In the genomic region with DNA sequence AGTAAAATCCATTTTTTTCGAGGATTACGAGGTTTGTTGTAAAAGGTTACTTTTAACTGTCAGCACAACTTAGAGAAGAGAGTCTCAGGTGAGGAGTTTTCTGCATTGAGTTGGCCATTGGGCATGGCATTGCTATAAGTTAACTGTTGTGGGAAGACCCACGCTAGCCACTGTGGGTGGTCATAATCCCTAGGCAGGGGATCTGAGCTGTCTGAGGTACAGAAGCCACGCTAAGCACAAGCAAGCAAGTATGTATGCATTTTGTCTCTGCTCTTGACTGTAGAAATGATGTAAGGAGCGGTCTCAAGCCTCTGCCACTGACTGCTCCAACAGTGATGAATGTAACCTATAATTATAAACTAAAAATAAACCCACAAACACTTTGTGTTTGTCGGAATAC, we compare ENCODE assay signal across 30 mouse cellular contexts. TPM values are rescaled to one million over a fixed set of nuclear protein-coding genes. Genes with fewer than 3 reads are reported as not detected.
DNase-seq lines count a peak whose midpoint lies in the region; ATAC-seq and TF ChIP-seq lines count a peak whose summit lies in the region.
"Had no signal": no experiment of that assay in that cellular context is flagged by ENCODE, and none has a peak within 500 bp of the region (broad histone marks: within the 10 kb centered on the region; RNA-seq: fewer than 3 reads in every experiment).

No protein-coding gene starts in this region.

- H3K4me2 ChIP-seq in forebrain, embryonic 14.5 days (ENCODE audit: low read length), result no peak overlapping the region
- no peak overlapping the region for H3K4me2 ChIP-seq in forebrain, embryonic 11.5 days (ENCODE audit: low read depth, low read length, severe bottlenecking)
- no peak overlapping the region for H3K4me2 ChIP-seq in hindbrain, embryonic 13.5 days
- H3K4me2 ChIP-seq in hindbrain, embryonic 16.5 days (ENCODE audit: low read length), result no peak overlapping the region
- H3K4me2 ChIP-seq in midbrain, embryonic 11.5 days, result no peak overlapping the region
- H3K4me2 ChIP-seq in midbrain, embryonic 14.5 days (ENCODE audit: low read length), result no peak overlapping the region
- peak overlapping the region; percentile 56 for H3K4me2 ChIP-seq in myocyte (ENCODE audit: low read depth)
- H3K4me2 ChIP-seq: embryonic facial prominence, embryonic 15.5 days; heart, embryonic 13.5 days; limb, embryonic 12.5 days; liver, embryonic 15.5 days; lung, embryonic 15.5 days; midbrain, embryonic 12.5 days; neural tube, embryonic 15.5 days had no signal

- no peak overlapping the region for H3ac ChIP-seq in myocyte (ENCODE audit: control insufficient read depth, insufficient read length)

- H3K4me3 ChIP-seq in forebrain, embryonic 14.5 days (ENCODE audit: low read depth, low read length), result no peak overlapping the region
- H3K4me3 ChIP-seq in forebrain, embryonic 11.5 days (ENCODE audit: low read depth, low read length), result no peak overlapping the region
- no peak overlapping the region for H3K4me3 ChIP-seq in hindbrain, embryonic 13.5 days
- no peak overlapping the region for H3K4me3 ChIP-seq in hindbrain, embryonic 16.5 days (ENCODE audit: low read length)
- no peak overlapping the region for H3K4me3 ChIP-seq in midbrain, embryonic 11.5 days (ENCODE audit: low read depth, low read length)
- no peak overlapping the region for H3K4me3 ChIP-seq in midbrain, embryonic 14.5 days (replicated peaks; ENCODE audit: low read depth, low read length)
- no peak overlapping the region for H3K4me3 ChIP-seq in myocyte
- H3K4me3 ChIP-seq: embryonic facial prominence, embryonic 10.5 days; embryonic facial prominence, embryonic 15.5 days; gastrocnemius, adult 2 months; heart, adult 2 months; heart, embryonic 13.5 days; left cerebral cortex, adult 2 months; limb, embryonic 12.5 days; liver, embryonic 15.5 days; lung, embryonic 15.5 days; midbrain, embryonic 12.5 days; neural tube, embryonic 15.5 days had no signal

- no peaks in the 10 kb centered on the region for H3K9me3 ChIP-seq in forebrain, embryonic 14.5 days (replicated peaks; ENCODE audit: control insufficient read depth, low read length)
- H3K9me3 ChIP-seq in forebrain, embryonic 11.5 days (ENCODE audit: control insufficient read depth, low read length), result no peaks in the 10 kb centered on the region
- no peaks in the 10 kb centered on the region for H3K9me3 ChIP-seq in hindbrain, embryonic 13.5 days
- H3K9me3 ChIP-seq in hindbrain, embryonic 16.5 days (ENCODE audit: control insufficient read depth, low read length), result no peaks in the 10 kb centered on the region
- H3K9me3 ChIP-seq in midbrain, embryonic 11.5 days (ENCODE audit: control insufficient read depth, low read length), result no peaks in the 10 kb centered on the region
- no peaks in the 10 kb centered on the region for H3K9me3 ChIP-seq in midbrain, embryonic 14.5 days (ENCODE audit: control insufficient read depth, low read length)
- H3K9me3 ChIP-seq: embryonic facial prominence, embryonic 10.5 days; embryonic facial prominence, embryonic 15.5 days; G1E; heart, embryonic 13.5 days; limb, embryonic 12.5 days; liver, embryonic 15.5 days; lung, embryonic 15.5 days; midbrain, embryonic 12.5 days; neural tube, embryonic 15.5 days had no signal

- no peaks in the 10 kb centered on the region for H3K4me1 ChIP-seq in forebrain, embryonic 14.5 days (ENCODE audit: control insufficient read depth, insufficient read depth, low read length)
- no peaks in the 10 kb centered on the region for H3K4me1 ChIP-seq in forebrain, embryonic 11.5 days (replicated peaks; ENCODE audit: control insufficient read depth, insufficient read depth, low read length)
- H3K4me1 ChIP-seq in hindbrain, embryonic 13.5 days (replicated peaks), result no peaks in the 10 kb centered on the region
- no peaks in the 10 kb centered on the region for H3K4me1 ChIP-seq in hindbrain, embryonic 16.5 days (ENCODE audit: control insufficient read depth, insufficient read depth, low read depth, low read length)
- H3K4me1 ChIP-seq in midbrain, embryonic 11.5 days (ENCODE audit: control insufficient read depth, insufficient read depth, low read length), result no peaks in the 10 kb centered on the region
- no peaks in the 10 kb centered on the region for H3K4me1 ChIP-seq in midbrain, embryonic 14.5 days (ENCODE audit: control insufficient read depth, insufficient read depth, low read length)
- H3K4me1 ChIP-seq: embryonic facial prominence, embryonic 10.5 days; embryonic facial prominence, embryonic 15.5 days; heart, embryonic 13.5 days; limb, embryonic 12.5 days; lung, embryonic 15.5 days; midbrain, embryonic 12.5 days; neural tube, embryonic 15.5 days had no signal

- WGBS in forebrain, embryonic 14.5 days, result 75% methylated on average over 6 of the region's 6 CpGs
- WGBS in forebrain, embryonic 11.5 days, result 78% methylated on average over 6 of the region's 6 CpGs
- 82% methylated on average over 6 of the region's 6 CpGs for WGBS in hindbrain, embryonic 13.5 days
- 82% methylated on average over 6 of the region's 6 CpGs for whole genome bisulfite sequencing in hindbrain, embryonic 16.5 days
- WGBS in midbrain, embryonic 11.5 days, result 83% methylated on average over 6 of the region's 6 CpGs
- 76% methylated on average over 6 of the region's 6 CpGs for WGBS in midbrain, embryonic 14.5 days

- peak; percentile 42; the same call in 1 of the 2 replicates for ATAC-seq in forebrain, embryonic 14.5 days
- no peak for ATAC-seq in forebrain, embryonic 11.5 days (replicated peaks; ENCODE audit: low FRiP score)
- ATAC-seq in hindbrain, embryonic 13.5 days (ENCODE audit: low FRiP score), result peak; percentile 21; the same call in 1 of the 2 replicates
- no peak for ATAC-seq in hindbrain, embryonic 16.5 days
- ATAC-seq in midbrain, embryonic 11.5 days (ENCODE audit: low FRiP score), result 0 out of 2 replicates have a peak, but pooled peaks have one; percentile 40
- no peak for ATAC-seq in midbrain, embryonic 14.5 days (ENCODE audit: low FRiP score, low TSS enrichment)
- ATAC-seq: intestine, postnatal 0 days had no signal

- H3K9ac ChIP-seq in forebrain, embryonic 14.5 days (ENCODE audit: low read length), result no peak overlapping the region
- no peak overlapping the region for H3K9ac ChIP-seq in forebrain, embryonic 11.5 days (ENCODE audit: low read length)
- H3K9ac ChIP-seq in hindbrain, embryonic 13.5 days, result no peak overlapping the region
- no peak overlapping the region for H3K9ac ChIP-seq in hindbrain, embryonic 16.5 days (ENCODE audit: low read depth, low read length)
- no peak overlapping the region for H3K9ac ChIP-seq in midbrain, embryonic 11.5 days (ENCODE audit: low read length)
- no peak overlapping the region for H3K9ac ChIP-seq in midbrain, embryonic 14.5 days (replicated peaks; ENCODE audit: low read length)
- H3K9ac ChIP-seq: embryonic facial prominence, embryonic 15.5 days; heart, embryonic 13.5 days; limb, embryonic 12.5 days; liver, embryonic 15.5 days; lung, embryonic 15.5 days; midbrain, embryonic 12.5 days; neural tube, embryonic 15.5 days had no signal

- H3K27me3 ChIP-seq in forebrain, embryonic 14.5 days (replicated peaks; ENCODE audit: control insufficient read depth, insufficient read depth, low read length), result no peaks in the 10 kb centered on the region
- H3K27me3 ChIP-seq in forebrain, embryonic 11.5 days (ENCODE audit: control insufficient read depth, insufficient read depth, low read length), result no peaks in the 10 kb centered on the region
- no peaks in the 10 kb centered on the region for H3K27me3 ChIP-seq in hindbrain, embryonic 13.5 days
- H3K27me3 ChIP-seq in hindbrain, embryonic 16.5 days (replicated peaks; ENCODE audit: control insufficient read depth, insufficient read depth, low read length), result no peaks in the 10 kb centered on the region
- no peaks in the 10 kb centered on the region for H3K27me3 ChIP-seq in midbrain, embryonic 11.5 days (ENCODE audit: control insufficient read depth, insufficient read depth, low read length)
- no peaks in the 10 kb centered on the region for H3K27me3 ChIP-seq in midbrain, embryonic 14.5 days (ENCODE audit: control insufficient read depth, insufficient read depth, low read length)
- H3K27me3 ChIP-seq in myocyte (ENCODE audit: control insufficient read depth, insufficient read depth, insufficient read length), result no peaks in the 10 kb centered on the region
- H3K27me3 ChIP-seq: embryonic facial prominence, embryonic 15.5 days; heart, embryonic 13.5 days; limb, embryonic 12.5 days; lung, embryonic 15.5 days; midbrain, embryonic 12.5 days; neural tube, embryonic 15.5 days had no signal

- H3K27ac ChIP-seq in forebrain, embryonic 14.5 days (ENCODE audit: low read depth, low read length), result no peak overlapping the region
- H3K27ac ChIP-seq in forebrain, embryonic 11.5 days (ENCODE audit: low read depth, low read length), result no peak overlapping the region
- H3K27ac ChIP-seq in hindbrain, embryonic 13.5 days, result no peak overlapping the region
- H3K27ac ChIP-seq in hindbrain, embryonic 16.5 days (ENCODE audit: low read depth, low read length), result no peak overlapping the region
- H3K27ac ChIP-seq in midbrain, embryonic 11.5 days (ENCODE audit: low read depth, low read length), result no peak overlapping the region
- H3K27ac ChIP-seq in midbrain, embryonic 14.5 days (replicated peaks; ENCODE audit: low read depth, low read length), result no peak overlapping the region
- H3K27ac ChIP-seq: embryonic facial prominence, embryonic 10.5 days; embryonic facial prominence, embryonic 15.5 days; gastrocnemius, adult 2 months; heart, adult 2 months; heart, embryonic 13.5 days; left cerebral cortex, adult 2 months; limb, embryonic 12.5 days; liver, embryonic 15.5 days; lung, embryonic 15.5 days; midbrain, embryonic 12.5 days; neural tube, embryonic 15.5 days had no signal

- DNase-seq in forebrain, embryonic 14.5 days (ENCODE audit: low spot score), result no peak
- no peak for DNase-seq in forebrain, embryonic 11.5 days (ENCODE audit: low spot score)
- no peak for DNase-seq in midbrain, embryonic 11.5 days (ENCODE audit: low spot score, missing footprints)
- no peak for DNase-seq in midbrain, embryonic 14.5 days
- DNase-seq: adrenal gland, postnatal 10 days; cerebellum, adult 8-10 months; cerebellum, postnatal 25 days; gastrocnemius, adult 2 months; gastrocnemius, postnatal 36 days; heart, adult 2 months; heart, postnatal 10 days; kidney, postnatal 14 days; right cerebral cortex, postnatal 14 days; thymus, postnatal 4 days had no signal

- H3K36me3 ChIP-seq in forebrain, embryonic 14.5 days (ENCODE audit: control insufficient read depth, insufficient read depth, low read length), result no peaks in the 10 kb centered on the region
- no peaks in the 10 kb centered on the region for H3K36me3 ChIP-seq in forebrain, embryonic 11.5 days (ENCODE audit: control insufficient read depth, insufficient read depth, low read length)
- H3K36me3 ChIP-seq in hindbrain, embryonic 13.5 days, result no peaks in the 10 kb centered on the region
- no peaks in the 10 kb centered on the region for H3K36me3 ChIP-seq in hindbrain, embryonic 16.5 days (ENCODE audit: control insufficient read depth, insufficient read depth, low read length)
- H3K36me3 ChIP-seq in midbrain, embryonic 11.5 days (ENCODE audit: control insufficient read depth, insufficient read depth, low read length), result no peaks in the 10 kb centered on the region
- no peaks in the 10 kb centered on the region for H3K36me3 ChIP-seq in midbrain, embryonic 14.5 days (ENCODE audit: control insufficient read depth, insufficient read depth, low read length)
- peaks cover 6% of the 10 kb centered on the region for H3K36me3 ChIP-seq in myocyte (ENCODE audit: control insufficient read depth, insufficient read depth)
- H3K36me3 ChIP-seq: embryonic facial prominence, embryonic 10.5 days; embryonic facial prominence, embryonic 15.5 days; limb, embryonic 12.5 days; liver, embryonic 15.5 days; lung, embryonic 15.5 days; midbrain, embryonic 12.5 days; neural tube, embryonic 15.5 days had no signal

- no peak for TF ChIP-seq POLR2A in myocyte (IDR thresholded peaks at IDR 0.05; ENCODE audit: insufficient read length, low read depth)

- no peaks in the 10 kb centered on the region for H3K79me2 ChIP-seq in myocyte (ENCODE audit: control insufficient read depth, insufficient read depth)

RNA-seq across cellular contexts. Expression of a gene that starts 2.4 kb away (rescaled TPM):
- 0.72 and 0.85 TPM in 2 replicates for polyA plus RNA-seq in forebrain, embryonic 14.5 days (2014; fragmentation: Nextera tagmentation; extraction: Ambion mirVana)
- polyA plus RNA-seq in forebrain, embryonic 11.5 days (2014; fragmentation: Nextera tagmentation; extraction: Ambion mirVana), result 0.97 and 1.6 TPM in 2 replicates
- 0.93 and 1.0 TPM in 2 replicates for polyA plus RNA-seq in hindbrain, embryonic 13.5 days (2015; fragmentation: Nextera tagmentation; extraction: Ambion mirVana)
- 0.42 and 0.56 TPM in 2 replicates for polyA plus RNA-seq in hindbrain, embryonic 16.5 days (2015; fragmentation: Nextera tagmentation; extraction: Ambion mirVana)
- polyA plus RNA-seq in midbrain, embryonic 11.5 days (2014; fragmentation: Nextera tagmentation; extraction: Ambion mirVana), result 0.63 and 1.5 TPM in 2 replicates
- 0.36 and 0.86 TPM in 2 replicates for polyA plus RNA-seq in midbrain, embryonic 14.5 days (2014; fragmentation: Nextera tagmentation; extraction: Ambion mirVana)
- polyA plus RNA-seq in myocyte (2012; fragmentation: generic; extraction: Trizol), result 4.2 TPM

RNA-seq across cellular contexts. Expression of a gene that starts 10.6 kb away (rescaled TPM):
- 391 and 567 TPM in 2 replicates for polyA plus RNA-seq in forebrain, embryonic 14.5 days (2014; fragmentation: Nextera tagmentation; extraction: Ambion mirVana)
- 418 and 471 TPM in 2 replicates for polyA plus RNA-seq in forebrain, embryonic 11.5 days (2014; fragmentation: Nextera tagmentation; extraction: Ambion mirVana)
- polyA plus RNA-seq in hindbrain, embryonic 13.5 days (2015; fragmentation: Nextera tagmentation; extraction: Ambion mirVana), result 426 and 444 TPM in 2 replicates
- 243 and 252 TPM in 2 replicates for polyA plus RNA-seq in hindbrain, embryonic 16.5 days (2015; fragmentation: Nextera tagmentation; extraction: Ambion mirVana)
- polyA plus RNA-seq in midbrain, embryonic 11.5 days (2014; fragmentation: Nextera tagmentation; extraction: Ambion mirVana), result 475 and 516 TPM in 2 replicates
- polyA plus RNA-seq in midbrain, embryonic 14.5 days (2014; fragmentation: Nextera tagmentation; extraction: Ambion mirVana), result 446 and 522 TPM in 2 replicates
- 3,306 TPM for polyA plus RNA-seq in myocyte (2012; fragmentation: generic; extraction: Trizol)

RNA-seq across cellular contexts. Expression of a gene that starts 37.8 kb away (rescaled TPM):
- polyA plus RNA-seq in forebrain, embryonic 14.5 days (2014; fragmentation: Nextera tagmentation; extraction: Ambion mirVana), result 15.7 and 17.0 TPM in 2 replicates
- polyA plus RNA-seq in forebrain, embryonic 11.5 days (2014; fragmentation: Nextera tagmentation; extraction: Ambion mirVana), result 15.7 and 16.3 TPM in 2 replicates
- polyA plus RNA-seq in hindbrain, embryonic 13.5 days (2015; fragmentation: Nextera tagmentation; extraction: Ambion mirVana), result 14.3 and 15.6 TPM in 2 replicates
- polyA plus RNA-seq in hindbrain, embryonic 16.5 days (2015; fragmentation: Nextera tagmentation; extraction: Ambion mirVana), result 14.4 and 14.9 TPM in 2 replicates
- polyA plus RNA-seq in midbrain, embryonic 11.5 days (2014; fragmentation: Nextera tagmentation; extraction: Ambion mirVana), result 20.0 and 20.3 TPM in 2 replicates
- polyA plus RNA-seq in midbrain, embryonic 14.5 days (2014; fragmentation: Nextera tagmentation; extraction: Ambion mirVana), result 14.9 and 19.7 TPM in 2 replicates
- polyA plus RNA-seq in myocyte (2012; fragmentation: generic; extraction: Trizol), result 14.9 TPM

RNA-seq across cellular contexts. Expression of a gene that starts 42.4 kb away (rescaled TPM):
- polyA plus RNA-seq in forebrain, embryonic 14.5 days (2014; fragmentation: Nextera tagmentation; extraction: Ambion mirVana), result 0.10 TPM in 1 of 2 replicates, not detected in the other
- polyA plus RNA-seq in forebrain, embryonic 11.5 days (2014; fragmentation: Nextera tagmentation; extraction: Ambion mirVana), result not detected in 2 replicates
- 0.12 TPM in 1 of 2 replicates, not detected in the other for polyA plus RNA-seq in hindbrain, embryonic 13.5 days (2015; fragmentation: Nextera tagmentation; extraction: Ambion mirVana)
- polyA plus RNA-seq in hindbrain, embryonic 16.5 days (2015; fragmentation: Nextera tagmentation; extraction: Ambion mirVana), result 0.11 and 0.12 TPM in 2 replicates
- 0.08 and 0.11 TPM in 2 replicates for polyA plus RNA-seq in midbrain, embryonic 11.5 days (2014; fragmentation: Nextera tagmentation; extraction: Ambion mirVana)
- 0.13 and 0.16 TPM in 2 replicates for polyA plus RNA-seq in midbrain, embryonic 14.5 days (2014; fragmentation: Nextera tagmentation; extraction: Ambion mirVana)
- not detected for polyA plus RNA-seq in myocyte (2012; fragmentation: generic; extraction: Trizol)
- polyA plus RNA-seq: embryonic facial prominence, embryonic 15.5 days; G1E; limb, embryonic 12.5 days; liver, embryonic 15.5 days; stomach, embryonic 14.5 days; thymus, postnatal 0 days had no signal

Comparison
In these comparisons a context has a peak if more than half of its experiments do, and no peak if none do; other contexts are left out.
1. ATAC-seq: peak in forebrain, embryonic 14.5 days (single experiment), hindbrain, embryonic 13.5 days (single experiment) and midbrain, embryonic 11.5 days (single experiment); none in forebrain, embryonic 11.5 days (single experiment), hindbrain, embryonic 16.5 days (single experiment) and midbrain, embryonic 14.5 days (single experiment).